Mouse (Mus musculus): ENCODE data around the gene Arl13b. TPM values are rescaled to one million over a fixed set of nuclear protein-coding genes. Genes with fewer than 3 reads are reported as not detected.

Arl13b gene
- total and polyA plus RNA-seq, 2 experiments = 1.3 to 12.6 TPM

- no peak for TF ChIP-seq POLR2A (IDR thresholded peaks at IDR 0.05; ENCODE audit: extremely low read depth, insufficient read depth, low read length)
- TF ChIP-seq CTCF (IDR thresholded peaks at IDR 0.05; ENCODE audit: low read depth, low read length) = no peak
- Histone ChIP-seq H3K4me3 (ENCODE audit: insufficient read depth, low read depth, low read length) (no peak overlapping the region), H3K9ac (ENCODE audit: low read depth, low read length) (no peak overlapping the region), H3K36me3 (ENCODE audit: control insufficient read depth, insufficient read depth, low read length) (peaks cover 8% of the 10 kb centered on the region), H3K4me1 (ENCODE audit: control insufficient read depth, insufficient read depth, low read length) (no peaks in the 10 kb centered on the region; the same call in 1 of the 2 replicates), H3K27ac (replicated peaks; ENCODE audit: insufficient read depth, low read depth, low read length) (no peak overlapping the region), H3K27me3 (ENCODE audit: control insufficient read depth, insufficient read depth, low read length) (no peaks in the 10 kb centered on the region), H3K79me2 (ENCODE audit: control insufficient read depth, insufficient read depth, low read length) (no peaks in the 10 kb centered on the region)
- 93% methylated on average over 2 of the region's 2 CpGs for WGBS
- peak; percentile 31 for DNase-seq (ENCODE audit: extremely low read depth, low read depth, low spot score)
These were observed 88.5 kb downstream of the Arl13b start for GRCm38 (mm10) chr16:62758340-62758739.

GRCm38 (mm10) chr16:62755307-62755706, 91.5 kb downstream of the Arl13b start:
- WGBS = 93% methylated on average over 6 of the region's 6 CpGs

GRCm38 (mm10) chr16:62753597-62753996, 93.2 kb downstream of the Arl13b start:
- DNase-seq (ENCODE audit: extremely low read depth, low read depth, low spot score) = no peak
- WGBS = 37% methylated on average over 1 of the region's 1 CpGs
- Histone ChIP-seq H3K27me3 (ENCODE audit: control insufficient read depth, insufficient read depth, low read length) (no peaks in the 10 kb centered on the region), H3K27ac (replicated peaks; ENCODE audit: insufficient read depth, low read depth, low read length) (no peak overlapping the region), H3K4me1 (ENCODE audit: control insufficient read depth, insufficient read depth, low read length) (no peaks in the 10 kb centered on the region; the same call in 1 of the 2 replicates), H3K4me3 (ENCODE audit: insufficient read depth, low read depth, low read length) (no peak overlapping the region), H3K9ac (ENCODE audit: low read depth, low read length) (no peak overlapping the region), H3K79me2 (ENCODE audit: control insufficient read depth, insufficient read depth, low read length) (no peaks in the 10 kb centered on the region), H3K36me3 (ENCODE audit: control insufficient read depth, insufficient read depth, low read length) (no peaks in the 10 kb centered on the region; the same call in 1 of the 2 replicates)
- no peak for TF ChIP-seq POLR2A (IDR thresholded peaks at IDR 0.05; ENCODE audit: extremely low read depth, insufficient read depth, low read length)
- TF ChIP-seq CTCF (IDR thresholded peaks at IDR 0.05; ENCODE audit: low read depth, low read length) = no peak

More at GRCm38 (mm10) chr16:62755307-62755706, 91.5 kb downstream of the Arl13b start:
- Histone ChIP-seq H3K9ac (ENCODE audit: low read depth, low read length) (no peak overlapping the region), H3K4me1 (ENCODE audit: control insufficient read depth, insufficient read depth, low read length) (no peaks in the 10 kb centered on the region; the same call in 1 of the 2 replicates), H3K79me2 (ENCODE audit: control insufficient read depth, insufficient read depth, low read length) (no peaks in the 10 kb centered on the region), H3K27me3 (ENCODE audit: control insufficient read depth, insufficient read depth, low read length) (no peaks in the 10 kb centered on the region), H3K27ac (replicated peaks; ENCODE audit: insufficient read depth, low read depth, low read length) (no peak overlapping the region), H3K36me3 (ENCODE audit: control insufficient read depth, insufficient read depth, low read length) (peaks cover 2% of the 10 kb centered on the region), H3K4me3 (ENCODE audit: insufficient read depth, low read depth, low read length) (no peak overlapping the region)
- TF ChIP-seq POLR2A (IDR thresholded peaks at IDR 0.05; ENCODE audit: extremely low read depth, insufficient read depth, low read length) = no peak
- no peak for TF ChIP-seq CTCF (IDR thresholded peaks at IDR 0.05; ENCODE audit: low read depth, low read length)
- no peak for DNase-seq (ENCODE audit: extremely low read depth, low read depth, low spot score)

GRCm38 (mm10) chr16:62753079-62753478, 93.8 kb downstream of the Arl13b start:
- TF ChIP-seq CTCF (IDR thresholded peaks at IDR 0.05; ENCODE audit: low read depth, low read length) (no peak), POLR2A (IDR thresholded peaks at IDR 0.05; ENCODE audit: extremely low read depth, insufficient read depth, low read length) (no peak)
- no peak overlapping the region for H3K27ac ChIP-seq (replicated peaks; ENCODE audit: insufficient read depth, low read depth, low read length)
- DNase-seq (ENCODE audit: extremely low read depth, low read depth, low spot score) = peak; percentile 3
- H3K9ac ChIP-seq (ENCODE audit: low read depth, low read length) = no peak overlapping the region
- H3K4me3 ChIP-seq (ENCODE audit: insufficient read depth, low read depth, low read length) = no peak overlapping the region
- H3K27me3 ChIP-seq (ENCODE audit: control insufficient read depth, insufficient read depth, low read length) = no peaks in the 10 kb centered on the region
- no peaks in the 10 kb centered on the region; the same call in 1 of the 2 replicates for H3K36me3 ChIP-seq (ENCODE audit: control insufficient read depth, insufficient read depth, low read length)
- no peaks in the 10 kb centered on the region for H3K79me2 ChIP-seq (ENCODE audit: control insufficient read depth, insufficient read depth, low read length)
- 34% methylated on average over 4 of the region's 4 CpGs for WGBS
- H3K4me1 ChIP-seq (ENCODE audit: control insufficient read depth, insufficient read depth, low read length) = no peaks in the 10 kb centered on the region; the same call in 1 of the 2 replicates

- WGBS = 79% methylated on average over 2 of the region's 2 CpGs
- TF ChIP-seq POLR2A (IDR thresholded peaks at IDR 0.05; ENCODE audit: extremely low read depth, insufficient read depth, low read length) (no peak), CTCF (IDR thresholded peaks at IDR 0.05; ENCODE audit: low read depth, low read length) (no peak)
- H3K4me3 ChIP-seq (ENCODE audit: insufficient read depth, low read depth, low read length) = no peak overlapping the region
- no peaks in the 10 kb centered on the region for H3K79me2 ChIP-seq (ENCODE audit: control insufficient read depth, insufficient read depth, low read length)
- H3K4me1 ChIP-seq (ENCODE audit: control insufficient read depth, insufficient read depth, low read length) = no peaks in the 10 kb centered on the region
- H3K9ac ChIP-seq (ENCODE audit: low read depth, low read length) = no peak overlapping the region
- peaks cover 2% of the 10 kb centered on the region; the same call in 1 of the 2 replicates for H3K36me3 ChIP-seq (ENCODE audit: control insufficient read depth, insufficient read depth, low read length)
- no peak overlapping the region for H3K27ac ChIP-seq (replicated peaks; ENCODE audit: insufficient read depth, low read depth, low read length)
- no peak for DNase-seq (ENCODE audit: extremely low read depth, low read depth, low spot score)
- no peaks in the 10 kb centered on the region for H3K27me3 ChIP-seq (ENCODE audit: control insufficient read depth, insufficient read depth, low read length)
These were observed 101.0 kb downstream of the Arl13b start for GRCm38 (mm10) chr16:62745875-62746274.

Other genes with a start within 250 kb of the Arl13b start
- 7.9 and 8.4 TPM in 2 replicates for gene Nsun3, start 60.2 kb downstream of the Arl13b start, total RNA-seq (2014; rRNA removed)
- gene Nsun3, start 60.2 kb downstream of the Arl13b start, polyA plus RNA-seq (2012; rRNA removed) = 4.5 and 5.4 TPM in 2 replicates
- gene Stx19, start 32.4 kb downstream of the Arl13b start, total RNA-seq (2014; rRNA removed) = not detected in 2 replicates
- not detected in 2 replicates for gene Stx19, start 32.4 kb downstream of the Arl13b start, polyA plus RNA-seq (2012; rRNA removed)
- 67.0 and 73.2 TPM in 2 replicates for gene Pros1, start 7.3 kb upstream of the Arl13b start, total RNA-seq (2014; rRNA removed)
- 7.5 and 9.3 TPM in 2 replicates for gene Pros1, start 7.3 kb upstream of the Arl13b start, polyA plus RNA-seq (2012; rRNA removed)